22 mouse cellular contexts compared by ENCODE assay signal in the genomic region with DNA sequence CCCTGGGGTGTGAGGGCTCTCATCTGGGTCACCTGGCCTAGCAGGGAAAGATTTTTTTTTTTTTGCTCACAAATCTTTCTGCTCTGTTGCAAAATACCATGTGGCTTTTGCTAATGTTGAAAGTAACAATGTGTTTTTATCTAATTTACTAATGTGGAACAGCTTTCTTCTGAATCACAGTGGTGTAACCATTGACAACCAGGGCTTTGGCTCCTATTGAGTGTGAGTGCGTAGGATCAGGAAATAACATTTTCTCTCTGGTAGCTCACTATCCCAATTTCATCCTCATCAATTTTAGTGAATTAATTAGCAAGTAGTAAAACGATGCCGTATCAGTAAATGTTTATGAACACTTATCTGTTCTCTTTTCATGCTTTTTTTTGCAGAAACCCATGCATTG.
DNase-seq lines count a peak whose midpoint lies in the region; ATAC-seq and TF ChIP-seq lines count a peak whose summit lies in the region.
"Had no signal": no experiment of that assay in that cellular context is flagged by ENCODE, and none has a peak within 500 bp of the region (broad histone marks: within the 10 kb centered on the region; RNA-seq: fewer than 3 reads in every experiment).

No protein-coding gene starts in this region.

- H3K27ac ChIP-seq in midbrain, postnatal 0 days (ENCODE audit: low read depth, low read length) = no peak overlapping the region
- H3K27ac ChIP-seq: embryonic facial prominence, embryonic 13.5 days; forebrain, embryonic 12.5 days; heart, embryonic 15.5 days; hindbrain, embryonic 13.5 days; hindbrain, postnatal 0 days had no signal

- no peak for TF ChIP-seq CTCF in midbrain, postnatal 0 days (IDR thresholded peaks at IDR 0.05)

- DNase-seq in layer of hippocampus, adult 11-12 months (ENCODE audit: low spot score) = peak; percentile 44
- no peak for DNase-seq in layer of hippocampus, postnatal 10 days (ENCODE audit: low spot score in 2 of 2)
- DNase-seq in brain, adult 2 months (ENCODE audit: low read depth, low spot score) = peak; percentile 50
- DNase-seq in layer of hippocampus, adult 9-11 months = peak; percentile 74
- no peak for DNase-seq in midbrain, postnatal 0 days (ENCODE audit: low spot score)
- DNase-seq in ovary, adult 18-20 months (ENCODE audit: low spot score) = no peak
- no peak for DNase-seq in kidney, postnatal 36 days
- DNase-seq: adrenal gland, adult 8-10 months; cerebellum, adult 18-20 months; cerebellum, adult 9-11 months; cerebellum, postnatal 36 days; gastrocnemius, adult 2 months; gastrocnemius, postnatal 25 days; heart, adult 11 months; heart, postnatal 14 days had no signal

- H3K27me3 ChIP-seq in midbrain, postnatal 0 days (ENCODE audit: insufficient read depth, low read length) = no peaks in the 10 kb centered on the region
- H3K27me3 ChIP-seq: CH12.LX; embryonic facial prominence, embryonic 13.5 days; forebrain, embryonic 12.5 days; heart, embryonic 15.5 days; hindbrain, embryonic 13.5 days had no signal

- H3K9me3 ChIP-seq in midbrain, postnatal 0 days (ENCODE audit: low read length) = no peaks in the 10 kb centered on the region
- H3K9me3 ChIP-seq: embryonic facial prominence, embryonic 13.5 days; forebrain, embryonic 12.5 days; heart, embryonic 15.5 days; hindbrain, embryonic 13.5 days had no signal

- H3K4me3 ChIP-seq in midbrain, postnatal 0 days (ENCODE audit: low read depth, low read length) = no peak overlapping the region
- H3K4me3 ChIP-seq: embryonic facial prominence, embryonic 13.5 days; forebrain, embryonic 12.5 days; gastrocnemius, adult 2 months; heart, embryonic 15.5 days; hindbrain, embryonic 13.5 days had no signal

- no peak overlapping the region for H3K4me2 ChIP-seq in midbrain, postnatal 0 days (ENCODE audit: low read depth, low read length, poor library complexity, severe bottlenecking)
- H3K4me2 ChIP-seq: embryonic facial prominence, embryonic 13.5 days; forebrain, embryonic 12.5 days; heart, embryonic 11.5 days; heart, embryonic 15.5 days; hindbrain, embryonic 13.5 days had no signal

- H3K36me3 ChIP-seq in midbrain, postnatal 0 days (ENCODE audit: insufficient read depth, low read length) = no peaks in the 10 kb centered on the region
- H3K36me3 ChIP-seq: embryonic facial prominence, embryonic 13.5 days; forebrain, embryonic 12.5 days; heart, embryonic 15.5 days; hindbrain, embryonic 13.5 days had no signal

- H3K9ac ChIP-seq in midbrain, postnatal 0 days (replicated peaks; ENCODE audit: low read length, poor library complexity, severe bottlenecking) = no peak overlapping the region
- H3K9ac ChIP-seq: embryonic facial prominence, embryonic 13.5 days; forebrain, embryonic 12.5 days; heart, embryonic 15.5 days; hindbrain, embryonic 13.5 days had no signal

- ATAC-seq in midbrain, postnatal 0 days (ENCODE audit: low FRiP score) = no peak
- ATAC-seq: hindbrain, postnatal 0 days had no signal

- no peaks in the 10 kb centered on the region for H3K4me1 ChIP-seq in midbrain, postnatal 0 days (ENCODE audit: insufficient read depth, low read length)
- H3K4me1 ChIP-seq: embryonic facial prominence, embryonic 13.5 days; forebrain, embryonic 12.5 days; heart, embryonic 15.5 days; hindbrain, embryonic 13.5 days had no signal

- WGBS in midbrain, postnatal 0 days = 88% methylated on average over 3 of the region's 3 CpGs

Comparison
In these comparisons a context has a peak if more than half of its experiments do, and no peak if none do; other contexts are left out.
1. DNase-seq: peak in layer of hippocampus, adult 11-12 months (single experiment), brain, adult 2 months (single experiment) and layer of hippocampus, adult 9-11 months (single experiment); none in layer of hippocampus, postnatal 10 days (0 of 2), midbrain, postnatal 0 days (single experiment), ovary, adult 18-20 months (single experiment) and kidney, postnatal 36 days (0 of 2).